Mouse (Mus musculus) neutrophil, adult 5-6 weeks (primary cell): ENCODE measurements around the gene Mdh2. TPM values are rescaled to one million over a fixed set of nuclear protein-coding genes. Genes with fewer than 3 reads are reported as not detected.

Experiments used
- ATAC-seq: fragments of 151-379, 151-347 bp; 2 replicates; pipeline ENCODE4 v1.8.0; 2017; ENCODE audit warnings: mild to moderate bottlenecking, moderate TSS enrichment; ENCODE audit not compliant: insufficient number of reproducible peaks, poor library complexity, low FRiP score, severe bottlenecking; ENCODE audit errors: extremely low read depth
- total RNA-seq: library from RNA; stranded (forward); fragments of 200-1000 nt; gene quantifications from 2 replicates; pipeline ENCODE4 v1.2.3, GENCODE M21; 2017

Gene Mdh2
- total RNA-seq, 1 experiment from 2014 or later = 141 TPM

DNA sequence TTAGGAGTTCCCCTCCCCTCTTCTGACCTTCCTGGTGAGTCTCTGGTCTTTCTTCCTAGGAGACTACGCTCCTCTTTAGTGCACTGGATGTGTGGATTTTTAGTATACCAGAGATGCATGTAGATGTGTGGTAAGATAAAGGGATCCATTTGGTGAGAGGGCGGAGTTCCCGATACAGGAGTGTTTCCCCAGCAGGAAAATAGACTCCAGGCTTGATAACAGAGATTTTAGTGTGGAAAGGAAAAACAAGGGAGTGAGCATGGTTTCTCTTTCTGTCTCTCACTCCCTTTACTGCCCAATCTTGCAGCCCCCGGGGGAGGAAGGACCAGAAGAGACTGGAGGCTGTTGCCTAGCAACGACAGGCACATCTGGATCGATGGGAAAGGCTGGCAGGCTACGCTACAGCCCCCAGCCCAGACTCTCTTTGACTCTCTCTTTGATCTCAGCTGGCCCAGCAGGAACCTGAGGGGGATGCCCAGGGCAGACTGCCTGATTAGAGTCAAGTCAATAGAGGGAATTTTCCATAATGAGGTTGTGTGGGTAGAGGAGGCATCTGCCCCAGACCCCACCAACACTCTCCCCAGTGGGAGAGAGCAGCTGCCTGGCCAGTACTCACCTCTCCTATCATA, 44.1 kb downstream of the Mdh2 start:
- ATAC-seq = no peak

GRCm38 (mm10) chr5:135824517-135824916, 46.2 kb downstream of the Mdh2 start:
- ATAC-seq = no peak

GRCm38 (mm10) chr5:135826225-135826624, 47.9 kb downstream of the Mdh2 start:
- ATAC-seq = no peak

DNA sequence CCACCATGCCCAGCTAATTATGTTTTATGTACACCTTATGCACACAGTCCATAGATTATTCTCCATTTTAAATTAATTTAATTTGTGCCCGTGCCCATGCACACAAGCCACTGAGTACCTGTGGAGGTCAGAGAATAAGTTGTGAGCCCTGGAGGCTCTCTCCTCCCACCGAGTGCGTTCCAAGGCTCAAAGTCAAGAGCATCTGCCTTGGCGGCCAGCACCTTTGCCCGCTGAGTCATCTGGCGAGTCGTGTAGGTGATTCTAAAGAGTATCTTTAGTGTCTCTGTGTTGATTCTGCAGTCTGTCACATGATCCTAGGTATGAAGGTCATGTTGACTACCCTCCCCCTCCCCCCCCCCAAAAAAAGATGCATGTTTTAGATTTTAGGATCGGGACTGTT, 51.1 kb downstream of the Mdh2 start:
- ATAC-seq = no peak

- no peak for ATAC-seq
Measured at GRCm38 (mm10) chr5:135832729-135833128, 54.4 kb downstream of the Mdh2 start.

- ATAC-seq = peak; percentile 47; the same call in 1 of the 2 replicates
Measured at GRCm38 (mm10) chr5:135834769-135835491, 56.6 kb downstream of the Mdh2 start.

GRCm38 (mm10) chr5:135835492-135835858, 57.2 kb downstream of the Mdh2 start:
- ATAC-seq = no peak

DNA sequence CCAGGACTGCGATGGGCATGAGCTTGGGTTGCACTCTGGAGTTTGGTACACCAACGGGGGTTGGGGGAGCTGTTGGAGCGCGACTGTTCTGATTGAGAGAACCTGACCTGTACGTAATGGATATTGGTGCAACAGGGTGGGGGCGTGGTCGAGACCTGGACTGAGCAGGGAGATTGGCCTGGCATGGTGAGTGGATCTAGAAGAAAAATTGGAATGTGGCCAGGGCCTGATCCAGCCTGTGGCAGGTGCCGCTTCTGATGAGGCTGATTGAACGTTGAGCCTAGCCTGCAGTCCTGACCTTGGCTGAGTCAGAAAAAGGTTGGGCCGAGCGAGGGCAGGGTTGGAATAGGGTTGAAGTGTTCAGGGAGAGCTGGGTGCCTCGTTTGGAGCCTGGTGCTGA, 57.7 kb downstream of the Mdh2 start:
- no peak for ATAC-seq

Other genes starting within 250 kb of the Mdh2 start
- gene Hip1, start 233.4 kb upstream of the Mdh2 start, total RNA-seq = 51.2 and 64.4 TPM in 2 replicates
- gene Ccl26, start 214.9 kb upstream of the Mdh2 start, total RNA-seq = not detected in 2 replicates
- gene Ccl24, start 205.4 kb upstream of the Mdh2 start, total RNA-seq = not detected in 2 replicates
- 7.3 and 7.9 TPM in 2 replicates for gene Rhbdd2, start 145.9 kb upstream of the Mdh2 start, total RNA-seq
- gene Por, start 108.4 kb upstream of the Mdh2 start, total RNA-seq = 118 and 124 TPM in 2 replicates
- 28.9 and 30.5 TPM in 2 replicates for gene Tmem120a, start 34.0 kb upstream of the Mdh2 start, total RNA-seq
- 0.93 and 1.1 TPM in 2 replicates for gene Styxl1, start 95 bp upstream of the Mdh2 start, total RNA-seq
- gene Srrm3, start 28.4 kb downstream of the Mdh2 start, total RNA-seq = not detected in 2 replicates
- not detected in 2 replicates for gene Hspb1, start 109.4 kb downstream of the Mdh2 start, total RNA-seq
- gene Ywhag, start 156.1 kb downstream of the Mdh2 start, total RNA-seq = 66.7 and 70.0 TPM in 2 replicates
- gene Ssc4d, start 196.1 kb downstream of the Mdh2 start, total RNA-seq = 5.0 and 5.6 TPM in 2 replicates
- not detected in 2 replicates for gene Zp3, start 201.6 kb downstream of the Mdh2 start, total RNA-seq
- gene Dtx2, start 216.3 kb downstream of the Mdh2 start, total RNA-seq = 13.0 and 13.7 TPM in 2 replicates